Mouse (Mus musculus) midbrain, postnatal 0 days (tissue): Measurements from ENCODE around the gene Cdyl2. TPM values are rescaled to one million over a fixed set of nuclear protein-coding genes. Genes with fewer than 3 reads are reported as not detected.
A peak's percentile ranks its signal among the peaks of the same experiment; 100 is the strongest.

ENCODE experiments used
- ATAC-seq: fragments of 200-750 bp; cut with Nextera tagmentation; 2 replicates; pipeline ENCODE4 v1.8.0; 2017; ENCODE audit warnings: moderate number of reproducible peaks, mild to moderate bottlenecking, moderate TSS enrichment, moderate library complexity; ENCODE audit not compliant: low FRiP score
- DNase-seq: peaks from one replicate; pipeline ENCODE4 v3.0.0-alpha.2; 2015; ENCODE audit warnings: low spot score
- H3K27ac ChIP-seq: fragments of 300-500 bp; sonication (generic); 2 replicates; pipeline ENCODE4 v1.5.1; 2014; ENCODE audit warnings: low read depth, mild to moderate bottlenecking, low read length, mixed read lengths
- H3K27me3 ChIP-seq: fragments of 300-500 bp; sonication (generic); 2 replicates; pipeline ENCODE4 v1.6.1; 2014; ENCODE audit warnings: low read length, control low read depth, mixed read lengths; ENCODE audit not compliant: insufficient read depth
- H3K36me3 ChIP-seq: fragments of 300-500 bp; sonication (generic); 2 replicates; pipeline ENCODE4 v1.6.1; 2014; ENCODE audit warnings: low read length, control low read depth, mixed read lengths; ENCODE audit not compliant: insufficient read depth
- H3K4me1 ChIP-seq: fragments of 300-500 bp; sonication (generic); 2 replicates; pipeline ENCODE4 v1.6.1; 2014; ENCODE audit warnings: mild to moderate bottlenecking, control low read depth, antibody characterized with exemption, low read length, mixed read lengths; ENCODE audit not compliant: insufficient read depth
- H3K4me2 ChIP-seq: fragments of 300-500 bp; sonication (generic); 2 replicates; pipeline ENCODE4 v1.6.1; 2014; ENCODE audit warnings: low read depth, mild to moderate bottlenecking, low read length, mixed read lengths; ENCODE audit not compliant: poor library complexity, severe bottlenecking
- H3K4me3 ChIP-seq: fragments of 300-500 bp; sonication (generic); 2 replicates; pipeline ENCODE4 v1.5.1; 2014; ENCODE audit warnings: low read depth, mild to moderate bottlenecking, low read length, moderate library complexity
- H3K9ac ChIP-seq: fragments of 300-500 bp; sonication (generic); replicated peaks from 2 replicates; pipeline ENCODE4 v1.6.1; 2014; ENCODE audit warnings: mild to moderate bottlenecking, low read length, moderate library complexity, mixed read lengths; ENCODE audit not compliant: poor library complexity, severe bottlenecking
- H3K9me3 ChIP-seq: fragments of 300-500 bp; sonication (generic); 2 replicates; pipeline ENCODE4 v1.6.1; 2016; ENCODE audit warnings: low read length, control low read depth
- CTCF ChIP-seq: IDR thresholded peaks from 2 replicates; pipeline ENCODE4 v1.5.1; 2016; ENCODE audit warnings: antibody characterized with exemption, mild to moderate bottlenecking
- WGBS: fragments of 180-500 bp; shearing (Covaris S2); extraction: QIAGEN DNeasy Blood & Tissue Kit; methylation state at CpG from one replicate; pipeline ENCODE4 v1.1.7; 2014; 5-methylcytosine and 5-hydroxymethylcytosine counted together
- polyA plus RNA-seq: library from polyadenylated mRNA; unstranded; fragments of >200 nt; fragmentation: Nextera tagmentation; extraction: Ambion mirVana; gene quantifications from 2 replicates; pipeline ENCODE4 v1.2.1, GENCODE M21; 2015
- total RNA-seq: library from RNA; depleted of rRNA; stranded (reverse); fragments of >200 nt; gene quantifications from 2 replicates; pipeline ENCODE4 v1.2.3, GENCODE M21; 2014; rRNA removed

The Cdyl2 gene
- total RNA-seq (9.3 and 11.3 TPM in 2 replicates), polyA plus RNA-seq (16.0 and 16.1 TPM in 2 replicates)

- Histone ChIP-seq H3K9me3 (0 out of 2 replicates have a peak, but pooled peaks cover 4% of the 10 kb centered on the region), H3K4me1 (peaks cover 8% of the 10 kb centered on the region; the same call in 1 of the 2 replicates), H3K27me3 (no peaks in the 10 kb centered on the region), H3K4me3 (peak within 1 kb of the TSS; percentile 89), H3K27ac (peak within 1 kb of the TSS; percentile 85), H3K4me2 (peak within 1 kb of the TSS; percentile 92), H3K36me3 (no peaks in the 10 kb centered on the region), H3K9ac (peak within 1 kb of the TSS; percentile 72)
- DNase-seq: peak; percentile 85
- under 1% methylated on average over 84 of the region's 129 CpGs for WGBS
- ATAC-seq: peak; percentile 89
- 0 out of 2 replicates have a peak, but pooled peaks have one; percentile 3 for TF ChIP-seq CTCF
Observed at GRCm38 (mm10) chr8:116732684-116733647, at the start of gene Cdyl2. Gene Cdyl2, minus strand, starts transcription at chr8:116732991.

DNA sequence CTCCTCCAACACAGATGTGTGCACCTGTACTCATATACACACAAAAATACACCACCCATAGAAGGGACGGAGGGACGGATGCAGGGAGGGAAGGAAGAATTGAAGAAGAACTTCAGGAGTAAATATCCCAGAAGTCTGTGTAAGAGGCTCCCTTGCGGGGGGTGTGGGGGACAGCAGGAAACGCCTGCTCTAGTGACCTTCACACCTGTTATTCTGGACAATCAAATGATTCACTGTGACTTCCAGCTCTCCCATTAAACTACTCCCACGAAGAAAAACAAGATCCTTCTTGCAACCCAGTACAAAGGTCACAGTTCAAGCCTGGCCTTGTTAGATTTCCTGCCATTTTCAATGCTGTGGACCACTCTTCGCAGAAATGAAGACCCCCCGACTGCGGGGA lies 47.8 kb upstream of the Cdyl2 start:
- ATAC-seq: no peak
- Histone ChIP-seq H3K27me3 (no peaks in the 10 kb centered on the region), H3K9ac (no peak overlapping the region), H3K9me3 (no peaks in the 10 kb centered on the region), H3K27ac (no peak overlapping the region), H3K4me2 (no peak overlapping the region), H3K4me3 (no peak overlapping the region), H3K36me3 (no peaks in the 10 kb centered on the region), H3K4me1 (no peaks in the 10 kb centered on the region)
- TF ChIP-seq CTCF: no peak
- WGBS: 82% methylated on average over 8 of the region's 8 CpGs
- no peak for DNase-seq

DNA sequence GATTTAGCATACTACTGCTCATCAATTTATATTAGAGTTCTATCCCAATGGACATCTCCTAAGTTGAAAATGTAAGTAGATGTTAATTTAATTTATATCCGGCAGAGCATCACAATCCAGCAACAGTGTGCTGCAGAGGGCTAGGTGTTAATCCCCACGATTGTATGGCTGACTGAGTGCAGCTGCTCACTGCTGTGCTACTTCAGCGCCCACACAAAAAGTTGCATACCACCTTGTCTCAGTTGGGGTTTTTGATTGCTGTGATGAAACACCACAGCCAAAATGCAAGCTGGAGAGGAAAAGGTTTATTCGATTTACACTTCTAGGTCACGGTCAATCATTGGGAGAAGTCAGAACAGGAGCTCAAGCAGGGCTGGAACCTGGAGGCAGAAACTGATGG lies 41.4 kb upstream of the Cdyl2 start:
- no peak overlapping the region for H3K4me3 ChIP-seq
- WGBS: 83% methylated on average over 5 of the region's 5 CpGs
- no peaks in the 10 kb centered on the region for H3K4me1 ChIP-seq
- H3K9ac ChIP-seq: no peak overlapping the region
- H3K27me3 ChIP-seq: no peaks in the 10 kb centered on the region
- H3K4me2 ChIP-seq: no peak overlapping the region
- no peak overlapping the region for H3K27ac ChIP-seq
- no peaks in the 10 kb centered on the region for H3K36me3 ChIP-seq
- no peak for TF ChIP-seq CTCF
- DNase-seq (no peak), ATAC-seq (no peak)
- no peaks in the 10 kb centered on the region for H3K9me3 ChIP-seq

- Histone ChIP-seq H3K27me3 (no peaks in the 10 kb centered on the region), H3K36me3 (no peaks in the 10 kb centered on the region), H3K4me1 (no peaks in the 10 kb centered on the region), H3K4me3 (no peak overlapping the region), H3K9me3 (no peaks in the 10 kb centered on the region), H3K27ac (no peak overlapping the region), H3K4me2 (no peak overlapping the region), H3K9ac (no peak overlapping the region)
- no peak for TF ChIP-seq CTCF
- no peak for ATAC-seq
- 96% methylated on average over 9 of the region's 9 CpGs for WGBS
- no peak for DNase-seq
Observed at GRCm38 (mm10) chr8:116772727-116773126, 39.9 kb upstream of the Cdyl2 start.

DNA sequence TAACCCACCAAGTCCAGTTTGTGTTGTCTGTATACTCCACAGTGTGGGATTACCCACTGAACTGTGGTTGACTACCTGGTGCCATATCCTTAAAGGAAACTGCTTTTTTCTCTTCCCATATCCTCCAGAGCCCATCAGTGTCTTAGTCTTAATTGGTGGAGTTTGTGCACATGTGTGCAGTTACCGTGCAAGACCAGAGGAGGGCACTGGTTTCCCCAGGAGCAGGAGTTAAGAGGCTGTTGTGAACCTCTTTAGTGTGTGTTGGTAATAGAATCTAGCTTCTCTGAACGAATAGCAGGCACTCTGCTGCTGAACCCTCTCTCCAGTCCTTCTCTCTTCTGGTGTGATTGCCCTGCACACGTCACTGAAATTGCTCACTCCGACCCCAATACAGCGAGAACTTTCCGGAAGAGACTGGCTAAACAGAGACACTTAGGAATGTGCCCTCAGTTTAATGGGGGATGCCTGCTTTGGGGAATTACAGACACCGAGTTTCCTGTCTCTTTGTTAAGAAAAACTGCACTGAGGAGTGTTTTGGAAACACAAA lies 39.1 kb upstream of the Cdyl2 start:
- H3K27me3 ChIP-seq: no peaks in the 10 kb centered on the region
- H3K9me3 ChIP-seq: no peaks in the 10 kb centered on the region
- no peaks in the 10 kb centered on the region for H3K4me1 ChIP-seq
- no peak overlapping the region for H3K9ac ChIP-seq
- ATAC-seq (no peak), DNase-seq (no peak)
- H3K36me3 ChIP-seq: no peaks in the 10 kb centered on the region
- peak; percentile 48 for TF ChIP-seq CTCF
- H3K27ac ChIP-seq: no peak overlapping the region
- no peak overlapping the region for H3K4me2 ChIP-seq
- no peak overlapping the region for H3K4me3 ChIP-seq
- WGBS: 87% methylated on average over 7 of the region's 7 CpGs

DNA sequence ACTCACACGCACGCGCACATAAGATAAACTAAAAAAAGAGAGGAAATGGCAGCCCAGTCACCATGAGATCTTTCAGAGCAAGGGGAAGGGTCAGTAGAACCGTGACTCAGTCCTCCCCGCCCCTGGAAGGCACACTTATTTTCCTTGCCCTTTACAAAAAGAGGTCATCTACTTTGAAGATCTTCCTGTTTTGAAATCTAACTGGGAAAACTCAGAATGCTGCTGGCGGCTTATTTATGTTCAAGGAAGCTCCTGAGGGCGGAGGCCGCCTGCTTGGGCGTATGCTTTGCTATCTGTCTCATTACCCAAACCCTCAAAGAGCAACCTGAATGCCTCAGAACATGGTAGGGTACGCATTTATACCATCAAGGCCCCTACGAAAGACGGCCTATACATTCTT lies 38.0 kb upstream of the Cdyl2 start:
- H3K36me3 ChIP-seq: no peaks in the 10 kb centered on the region
- 84% methylated on average over 12 of the region's 12 CpGs for WGBS
- no peak for TF ChIP-seq CTCF
- ATAC-seq: no peak
- H3K4me1 ChIP-seq: no peaks in the 10 kb centered on the region
- no peak for DNase-seq
- no peak overlapping the region for H3K9ac ChIP-seq
- no peaks in the 10 kb centered on the region for H3K27me3 ChIP-seq
- H3K4me3 ChIP-seq: no peak overlapping the region
- no peaks in the 10 kb centered on the region for H3K9me3 ChIP-seq
- no peak overlapping the region for H3K4me2 ChIP-seq
- H3K27ac ChIP-seq: no peak overlapping the region
